Mouse (Mus musculus): ENCODE data around the gene Vill. TPM values are rescaled to one million over a fixed set of nuclear protein-coding genes. Genes with fewer than 3 reads are reported as not detected.

Vill gene
- total RNA-seq (2014; rRNA removed): 2.8 and 10.5 TPM in 2 replicates
- polyA plus RNA-seq (2015; fragmentation: Nextera tagmentation; extraction: Ambion mirVana): 3.8 and 4.7 TPM in 2 replicates

DNA sequence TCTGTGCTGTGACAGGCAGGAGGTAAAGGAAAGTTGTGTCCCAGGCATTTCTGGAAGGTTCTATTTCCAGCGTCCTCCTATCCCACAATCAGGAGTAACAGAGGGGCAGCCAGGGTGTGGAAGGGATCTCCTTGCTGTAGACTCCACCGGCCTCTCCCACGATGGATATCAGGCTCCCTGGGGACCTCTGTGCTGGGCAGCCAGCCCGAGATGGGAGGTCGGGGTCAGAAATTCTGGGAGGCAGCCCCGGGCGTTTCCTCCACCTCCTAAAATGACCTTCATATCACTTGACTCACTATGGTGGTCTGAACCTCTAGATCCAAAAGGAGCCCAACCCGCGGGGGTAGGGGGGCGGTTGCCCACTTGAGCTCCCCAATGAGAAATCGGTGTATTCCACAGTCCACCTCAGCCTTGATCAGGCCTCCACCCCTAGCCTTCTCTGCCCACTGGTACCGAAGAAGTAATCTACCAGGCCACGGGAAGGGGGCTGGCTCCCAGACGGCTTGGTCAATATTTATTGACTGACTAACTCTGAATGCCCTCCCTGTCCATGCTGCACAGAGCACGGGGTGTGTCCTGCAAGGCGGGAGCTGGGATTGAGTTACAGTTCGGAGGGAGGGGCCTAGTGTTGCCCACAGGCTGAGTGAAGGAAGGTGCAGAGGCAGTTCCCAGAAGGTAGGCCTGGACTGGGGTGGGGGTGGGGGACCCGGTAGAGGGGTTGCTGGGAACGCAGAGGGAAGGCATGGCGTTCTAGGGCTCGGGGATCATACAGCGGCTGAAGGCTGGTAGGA lies at the start of gene Vill:
Vill (plus strand) TSS at position 625 of the 791 bp plus-strand sequence.
- no peaks in the 10 kb centered on the region for H3K4me1 ChIP-seq (ENCODE audit: insufficient read depth, low read length)
- no peaks in the 10 kb centered on the region for H3K9me3 ChIP-seq (ENCODE audit: low read length)
- peak within 1 kb of the TSS; percentile 1; the same call in 1 of the 2 replicates for H3K4me3 ChIP-seq (ENCODE audit: low read depth, low read length)
- no peak within 1 kb of the TSS for H3K9ac ChIP-seq (replicated peaks; ENCODE audit: low read length, poor library complexity, severe bottlenecking)
- no peak for TF ChIP-seq CTCF (IDR thresholded peaks at IDR 0.05)
- 23% methylated on average over 22 of the region's 22 CpGs for WGBS
- H3K36me3 ChIP-seq (ENCODE audit: insufficient read depth, low read length): no peaks in the 10 kb centered on the region
- H3K27me3 ChIP-seq (ENCODE audit: insufficient read depth, low read length): no peaks in the 10 kb centered on the region
- no peak within 1 kb of the TSS for H3K27ac ChIP-seq (ENCODE audit: low read depth, low read length)
- DNase-seq (ENCODE audit: low spot score): no peak
- ATAC-seq (ENCODE audit: low FRiP score): no peak
- H3K4me2 ChIP-seq (ENCODE audit: low read depth, low read length, poor library complexity, severe bottlenecking): peak within 1 kb of the TSS; percentile 29; the same call in 1 of the 2 replicates

DNA sequence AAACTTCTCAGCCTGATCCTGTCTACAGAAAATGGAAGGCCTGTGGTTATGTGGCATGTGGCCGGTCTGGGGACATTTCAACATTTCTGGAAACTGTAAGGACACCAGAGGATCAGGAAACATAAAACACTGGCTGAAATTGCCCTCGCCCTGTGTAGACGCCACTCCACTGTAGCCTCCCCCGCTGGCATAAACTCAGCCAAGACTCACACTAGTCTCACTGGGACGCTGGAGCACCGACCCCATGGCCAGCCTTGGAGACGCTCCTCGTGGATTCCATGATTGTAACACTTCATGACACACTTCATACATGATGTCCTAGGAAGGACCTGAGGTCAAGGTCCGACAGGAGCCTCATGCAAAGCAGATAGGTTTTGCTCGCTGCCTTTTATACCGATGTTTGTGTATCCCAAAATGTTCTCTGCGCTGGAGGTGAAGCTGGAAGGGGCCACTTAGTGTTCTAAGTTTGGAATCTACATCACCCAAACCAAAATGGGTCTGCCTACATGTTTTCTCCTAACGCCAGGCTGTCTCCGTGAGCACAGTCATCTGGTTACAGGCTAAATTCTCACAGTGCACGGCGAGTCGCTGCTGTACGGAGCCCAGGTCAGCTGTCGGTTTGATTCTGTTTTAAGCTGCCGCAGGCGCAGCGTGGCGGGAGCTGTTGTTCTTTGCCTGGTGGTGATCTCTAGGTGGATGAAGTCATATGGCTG lies 48.4 kb upstream of the Vill start:
- ATAC-seq (ENCODE audit: low FRiP score): no peak
- DNase-seq (ENCODE audit: low spot score): no peak
- no peaks in the 10 kb centered on the region for H3K27me3 ChIP-seq (ENCODE audit: insufficient read depth, low read length)
- TF ChIP-seq CTCF (IDR thresholded peaks at IDR 0.05): no peak
- 92% methylated on average over 23 of the region's 23 CpGs for WGBS
- no peaks in the 10 kb centered on the region for H3K4me1 ChIP-seq (ENCODE audit: insufficient read depth, low read length)
- no peak overlapping the region for H3K4me2 ChIP-seq (ENCODE audit: low read depth, low read length, poor library complexity, severe bottlenecking)
- no peak overlapping the region for H3K9ac ChIP-seq (replicated peaks; ENCODE audit: low read length, poor library complexity, severe bottlenecking)
- H3K36me3 ChIP-seq (ENCODE audit: insufficient read depth, low read length): no peaks in the 10 kb centered on the region
- no peaks in the 10 kb centered on the region for H3K9me3 ChIP-seq (ENCODE audit: low read length)
- H3K4me3 ChIP-seq (ENCODE audit: low read depth, low read length): no peak overlapping the region
- no peak overlapping the region for H3K27ac ChIP-seq (ENCODE audit: low read depth, low read length)

DNA sequence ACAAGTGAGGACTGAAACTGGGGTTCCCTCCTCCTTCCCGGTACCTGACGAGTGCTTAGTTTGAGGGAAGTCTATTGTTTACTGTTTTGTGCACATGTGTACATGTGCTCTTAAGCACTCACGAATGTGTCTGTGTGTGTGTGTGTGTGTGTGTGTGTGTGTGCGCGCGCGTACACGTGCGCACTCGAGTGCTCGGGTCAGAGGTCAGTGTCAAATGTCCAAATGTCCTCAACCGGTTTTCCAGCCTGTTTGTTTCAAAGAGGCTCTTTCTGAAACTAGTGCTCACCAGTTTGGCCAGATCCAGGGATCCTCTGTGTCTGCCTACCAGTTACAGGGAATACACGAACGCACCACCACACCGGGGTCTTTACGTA lies 47.9 kb upstream of the Vill start:
- 92% methylated on average over 16 of the region's 16 CpGs for WGBS

DNA sequence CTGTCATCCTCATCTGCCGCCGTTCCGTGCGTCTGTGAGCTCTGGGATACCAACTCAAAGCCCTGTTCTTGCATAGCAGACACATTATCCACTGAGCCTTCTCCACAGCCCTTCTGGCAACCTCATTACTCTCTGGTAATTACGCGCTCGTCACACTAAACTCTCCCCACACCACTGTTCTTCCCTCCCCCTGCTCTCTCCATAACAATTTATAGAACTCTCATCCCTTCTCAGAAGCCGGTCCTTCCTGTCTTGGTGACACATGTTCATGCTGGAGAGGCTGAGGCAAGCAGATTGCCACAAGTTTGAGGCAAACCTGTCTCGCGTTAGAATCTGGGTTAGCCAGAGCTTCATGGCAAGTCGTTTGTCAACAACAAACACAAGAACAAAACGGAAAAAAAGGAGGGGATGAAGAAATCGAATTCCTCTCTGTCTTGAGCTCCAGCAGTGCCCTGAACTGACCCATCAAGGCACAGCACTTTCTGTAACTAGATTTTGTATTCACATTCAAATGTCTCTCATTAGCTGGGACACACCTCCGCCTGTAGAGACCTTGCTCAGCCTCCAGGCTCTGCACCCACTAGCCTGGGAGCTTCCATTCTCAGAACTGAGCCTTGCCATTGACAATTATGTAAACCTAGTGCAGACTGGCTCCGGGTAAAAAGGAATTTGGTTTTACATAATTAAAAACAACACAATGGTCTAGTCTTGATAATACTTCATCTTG lies 47.1 kb upstream of the Vill start:
- DNase-seq (ENCODE audit: low spot score) (peak; percentile 21), ATAC-seq (ENCODE audit: low FRiP score) (no peak)

More for the DNA sequence above, 47.9 kb upstream of the Vill start:
- Histone ChIP-seq H3K36me3 (ENCODE audit: insufficient read depth, low read length) (no peaks in the 10 kb centered on the region), H3K9ac (replicated peaks; ENCODE audit: low read length, poor library complexity, severe bottlenecking) (no peak overlapping the region), H3K4me2 (ENCODE audit: low read depth, low read length, poor library complexity, severe bottlenecking) (no peak overlapping the region), H3K27me3 (ENCODE audit: insufficient read depth, low read length) (no peaks in the 10 kb centered on the region), H3K9me3 (ENCODE audit: low read length) (no peaks in the 10 kb centered on the region), H3K4me3 (ENCODE audit: low read depth, low read length) (no peak overlapping the region), H3K27ac (ENCODE audit: low read depth, low read length) (no peak overlapping the region), H3K4me1 (ENCODE audit: insufficient read depth, low read length) (no peaks in the 10 kb centered on the region)
- no peak for TF ChIP-seq CTCF (IDR thresholded peaks at IDR 0.05)
- DNase-seq (ENCODE audit: low spot score): no peak
- no peak for ATAC-seq (ENCODE audit: low FRiP score)

DNA sequence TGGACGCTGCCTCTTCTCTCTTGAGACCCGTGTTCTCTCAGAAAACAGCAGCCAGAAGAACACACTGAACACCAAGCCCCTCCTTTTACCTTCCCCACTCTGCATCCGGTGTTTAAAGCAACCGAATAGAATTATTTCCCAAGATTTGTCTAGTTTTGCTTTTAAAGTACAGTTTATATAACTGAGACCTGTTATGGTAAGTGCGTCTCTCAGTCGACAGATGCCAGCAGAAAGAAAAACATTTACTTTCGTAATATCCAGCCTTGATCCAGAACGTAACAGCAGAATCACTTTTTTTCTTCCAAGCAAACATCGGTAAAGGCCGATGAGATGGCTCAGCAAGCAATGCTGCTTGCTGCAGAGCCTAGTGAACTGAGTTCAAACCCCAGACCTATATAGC lies 45.3 kb upstream of the Vill start:
- Histone ChIP-seq H3K36me3 (ENCODE audit: insufficient read depth, low read length) (no peaks in the 10 kb centered on the region; the same call in 1 of the 2 replicates), H3K9ac (replicated peaks; ENCODE audit: low read length, poor library complexity, severe bottlenecking) (no peak overlapping the region), H3K4me1 (ENCODE audit: insufficient read depth, low read length) (no peaks in the 10 kb centered on the region), H3K4me3 (ENCODE audit: low read depth, low read length) (no peak overlapping the region), H3K4me2 (ENCODE audit: low read depth, low read length, poor library complexity, severe bottlenecking) (no peak overlapping the region), H3K9me3 (ENCODE audit: low read length) (no peaks in the 10 kb centered on the region), H3K27ac (ENCODE audit: low read depth, low read length) (no peak overlapping the region), H3K27me3 (ENCODE audit: insufficient read depth, low read length) (no peaks in the 10 kb centered on the region)
- DNase-seq (ENCODE audit: low spot score) (no peak), ATAC-seq (ENCODE audit: low FRiP score) (no peak)
- 83% methylated on average over 10 of the region's 10 CpGs for WGBS
- TF ChIP-seq CTCF (IDR thresholded peaks at IDR 0.05): no peak

More for the DNA sequence above, 47.1 kb upstream of the Vill start:
- Histone ChIP-seq H3K9me3 (ENCODE audit: low read length) (no peaks in the 10 kb centered on the region), H3K4me3 (ENCODE audit: low read depth, low read length) (no peak overlapping the region), H3K27me3 (ENCODE audit: insufficient read depth, low read length) (no peaks in the 10 kb centered on the region), H3K4me1 (ENCODE audit: insufficient read depth, low read length) (no peaks in the 10 kb centered on the region), H3K36me3 (ENCODE audit: insufficient read depth, low read length) (no peaks in the 10 kb centered on the region), H3K4me2 (ENCODE audit: low read depth, low read length, poor library complexity, severe bottlenecking) (no peak overlapping the region), H3K27ac (ENCODE audit: low read depth, low read length) (no peak overlapping the region), H3K9ac (replicated peaks; ENCODE audit: low read length, poor library complexity, severe bottlenecking) (no peak overlapping the region)
- WGBS: 73% methylated on average over 15 of the region's 15 CpGs
- no peak for TF ChIP-seq CTCF (IDR thresholded peaks at IDR 0.05)
